Mouse (Mus musculus) MEL (cell line): ENCODE measurements around the gene Ntn1. TPM values are rescaled to one million over a fixed set of nuclear protein-coding genes. Genes with fewer than 3 reads are reported as not detected.

ENCODE experiments used
- DNase-seq: peaks from one replicate; pipeline ENCODE4 v3.0.0; 2011; ENCODE audit warnings: low read depth, low spot score
- H3K27ac ChIP-seq: 2 replicates; pipeline ENCODE4 v1.5.1; 2012; ENCODE audit warnings: low read depth, mild to moderate bottlenecking, control low read depth, low read length, moderate library complexity; ENCODE audit not compliant: control insufficient read depth
- H3K27me3 ChIP-seq, 2 experiments: fragments of 150-350 bp in 1 of 2; sonication (generic) in 1 of 2; 2 replicates each; pipeline ENCODE4 v1.6.1; 2012; ENCODE audit warnings: low read length in 2 of 2, mild to moderate bottlenecking in 2 of 2, improper control_type of control experiment in 1 of 2, moderate library complexity in 1 of 2; ENCODE audit not compliant: insufficient read depth in 2 of 2, control insufficient read depth in 1 of 2
- H3K36me3 ChIP-seq, 2 experiments: 2 replicates each; pipeline ENCODE4 v1.6.1; 2012 to 2014; ENCODE audit warnings: low read length in 2 of 2, improper control_type of control experiment in 1 of 2, inconsistent platforms in 1 of 2, mild to moderate bottlenecking in 1 of 2; ENCODE audit not compliant: insufficient read depth in 2 of 2, control insufficient read depth in 1 of 2
- H3K4me1 ChIP-seq, 2 experiments: fragments of 150-350 bp in 1 of 2; sonication (generic) in 1 of 2; 2 replicates each; pipeline ENCODE4 v1.6.1; 2012; ENCODE audit warnings: low read length in 2 of 2, improper control_type of control experiment in 1 of 2, mild to moderate bottlenecking in 1 of 2; ENCODE audit not compliant: insufficient read depth in 2 of 2, control insufficient read depth in 1 of 2
- H3K4me3 ChIP-seq, 2 experiments: fragments of 150-350 bp in 1 of 2; sonication (generic) in 1 of 2; 2 replicates each; pipeline ENCODE4 v1.5.1; 2012; ENCODE audit warnings: low read depth in 2 of 2, low read length in 2 of 2, mild to moderate bottlenecking in 2 of 2, moderate library complexity in 2 of 2, control low read depth in 1 of 2, improper control_type of control experiment in 1 of 2; ENCODE audit not compliant: control insufficient read depth in 1 of 2, insufficient read depth in 1 of 2
- H3K79me2 ChIP-seq: 2 replicates; pipeline ENCODE4 v1.6.1; 2012; ENCODE audit warnings: mild to moderate bottlenecking, low read length, moderate library complexity; ENCODE audit not compliant: control insufficient read depth, poor library complexity, insufficient read depth
- H3K9ac ChIP-seq: 2 replicates; pipeline ENCODE4 v1.6.1; 2012; ENCODE audit warnings: low read depth, mild to moderate bottlenecking, control low read depth, low read length, moderate library complexity; ENCODE audit not compliant: control insufficient read depth, poor library complexity, severe bottlenecking
- H3K9me3 ChIP-seq: fragments of 150-350 bp; sonication (generic); replicated peaks from 2 replicates; pipeline ENCODE4 v1.6.1; 2012; ENCODE audit warnings: mild to moderate bottlenecking, low read length, improper control_type of control experiment, moderate library complexity; ENCODE audit not compliant: insufficient read depth
- CTCF ChIP-seq, 3 experiments: IDR thresholded peaks in 2 of 3; conservative IDR thresholded peaks in 1 of 3; 2 replicates each; pipeline ENCODE4 v1.5.1; 2011 to 2012; ENCODE audit warnings: low read length in 3 of 3, low read depth in 2 of 3, mild to moderate bottlenecking in 2 of 3, improper control_type of control experiment in 1 of 3, inconsistent platforms in 1 of 3, mixed read lengths in 1 of 3, moderate library complexity in 1 of 3; ENCODE audit not compliant: control insufficient read depth in 1 of 3, insufficient read depth in 1 of 3, poor library complexity in 1 of 3, severe bottlenecking in 1 of 3
- ELF1 ChIP-seq: IDR thresholded peaks from 2 replicates; pipeline ENCODE4 v1.6.1; 2014; ENCODE audit warnings: low read depth, mild to moderate bottlenecking, inconsistent platforms, low read length, improper control_type of control experiment, moderate library complexity
- JUND ChIP-seq: IDR thresholded peaks from 2 replicates; pipeline ENCODE4 v1.6.1; 2011; ENCODE audit warnings: low read depth, mild to moderate bottlenecking, improper control_type of control experiment, low read length
- KAT2A ChIP-seq: conservative IDR thresholded peaks from 2 replicates; pipeline ENCODE4 v1.6.1; 2012; ENCODE audit warnings: low read depth, low read length, improper control_type of control experiment, inconsistent platforms
- MAFK ChIP-seq: IDR thresholded peaks from 2 replicates; pipeline ENCODE4 v1.6.1; 2011; ENCODE audit warnings: low read depth, mild to moderate bottlenecking, low read length, improper control_type of control experiment, borderline replicate concordance
- MYB ChIP-seq: IDR thresholded peaks from 2 replicates; pipeline ENCODE4 v1.6.1; 2011; ENCODE audit warnings: mild to moderate bottlenecking, low read depth, low read length, improper control_type of control experiment
- MYC ChIP-seq: IDR thresholded peaks from 2 replicates; pipeline ENCODE4 v1.6.1; 2011; ENCODE audit warnings: low read depth, mild to moderate bottlenecking, low read length, improper control_type of control experiment, moderate library complexity
- NRF1 ChIP-seq: IDR thresholded peaks from 2 replicates; pipeline ENCODE4 v1.6.1; 2014; ENCODE audit warnings: low read depth, mild to moderate bottlenecking, inconsistent platforms, low read length, improper control_type of control experiment, moderate library complexity; ENCODE audit not compliant: poor library complexity, insufficient read depth, severe bottlenecking
- POLR2AphosphoS2 ChIP-seq: IDR thresholded peaks from 2 replicates; pipeline ENCODE4 v1.6.1; 2011; ENCODE audit warnings: low read length, improper control_type of control experiment
- SIN3A ChIP-seq: IDR thresholded peaks from 2 replicates; pipeline ENCODE4 v1.6.1; 2012; ENCODE audit warnings: low read length, improper control_type of control experiment, inconsistent platforms
- SMC3 ChIP-seq: IDR thresholded peaks from 2 replicates; pipeline ENCODE4 v1.6.1; 2011; ENCODE audit warnings: low read depth, low read length, improper control_type of control experiment
- TCF12 ChIP-seq: IDR thresholded peaks from 2 replicates; pipeline ENCODE4 v1.6.1; 2014; ENCODE audit warnings: low read depth, mild to moderate bottlenecking, inconsistent platforms, low read length, improper control_type of control experiment, moderate library complexity
- USF2 ChIP-seq, 2 experiments: IDR thresholded peaks; 2 replicates each; pipeline ENCODE4 v1.6.1; 2011 to 2012; ENCODE audit warnings: improper control_type of control experiment in 2 of 2, low read length in 2 of 2, borderline replicate concordance in 1 of 2, inconsistent platforms in 1 of 2, low read depth in 1 of 2, mild to moderate bottlenecking in 1 of 2; ENCODE audit not compliant: insufficient read depth in 1 of 2
- polyA plus RNA-seq, 2 experiments: library from polyadenylated mRNA; stranded (reverse) in 1 of 2; unstranded in 1 of 2; fragments of >175 nt in 1 of 2; fragments of >200 nt in 1 of 2; gene quantifications; 2 replicates each; pipeline versions ENCODE4 v1.2.1 to v1.2.4; 2012; ENCODE audit warnings: low replicate concordance in 2 of 2, low read depth in 1 of 2; ENCODE audit not compliant: insufficient read length in 2 of 2, insufficient read depth in 1 of 2, missing spikeins in 1 of 2
- total RNA-seq: library from RNA; depleted of rRNA; stranded (reverse); fragments of 300-350 nt; gene quantifications from 2 replicates; pipeline ENCODE4 v1.2.3, GENCODE M21; 2012

The Ntn1 gene
- total and polyA plus RNA-seq, 3 experiments: not detected

- no peak for TF ChIP-seq MYB
- TF ChIP-seq POLR2AphosphoS2: no peak
Observed at GRCm38 (mm10) chr11:68201063-68201462, 199.6 kb downstream of the Ntn1 start (continued).

GRCm38 (mm10) chr11:68200500-68200899 lies 200.1 kb downstream of the Ntn1 start:
- no peak for DNase-seq
- Histone ChIP-seq H3K9me3 (no peaks in the 10 kb centered on the region), H3K36me3 (no peaks in the 10 kb centered on the region), H3K27ac (no peak overlapping the region), H3K9ac (no peak overlapping the region), H3K79me2 (no peaks in the 10 kb centered on the region), H3K27me3 (no peaks in the 10 kb centered on the region), H3K4me3 (no peak overlapping the region), H3K4me1 (peaks cover 0 to 5% of the 10 kb centered on the region in 2 experiments; a peak in 2 of 4 replicates)
- TF ChIP-seq SMC3 (no peak), MYC (no peak), NRF1 (no peak), CTCF (IDR thresholded peaks at IDR 0.05 in 2 of 3, conservative IDR thresholded peaks at IDR 0.05 in 1 of 3; ENCODE audit: control insufficient read depth in 1 of 3, insufficient read depth in 1 of 3, low read depth in 2 of 3, low read length in 3 of 3, poor library complexity in 1 of 3, severe bottlenecking in 1 of 3) (no peak), USF2 (IDR thresholded peaks at IDR 0.05; ENCODE audit: borderline replicate concordance in 1 of 2, insufficient read depth in 1 of 2, low read depth in 1 of 2, low read length in 2 of 2) (no peak), MAFK (no peak), TCF12 (no peak), KAT2A (no peak), ELF1 (no peak), JUND (no peak)

GRCm38 (mm10) chr11:68199801-68200423 lies 200.7 kb downstream of the Ntn1 start:
- Histone ChIP-seq H3K9me3 (no peaks in the 10 kb centered on the region), H3K36me3 (no peaks in the 10 kb centered on the region), H3K9ac (no peak overlapping the region), H3K27ac (no peak overlapping the region), H3K27me3 (no peaks in the 10 kb centered on the region), H3K4me1 (peaks cover 0 to 4% of the 10 kb centered on the region in 2 experiments; a peak in 2 of 4 replicates), H3K79me2 (no peaks in the 10 kb centered on the region), H3K4me3 (no peak overlapping the region)
- no peak for DNase-seq
- no peak for TF ChIP-seq SIN3A
- no peak for TF ChIP-seq KAT2A
